Mouse (Mus musculus) mouse trophoblast stem cell (cell line): ENCODE results near the gene Trim8.

Experiments used
- in situ Hi-C, 2 experiments: fragments of 300-500 bp; cut with MseI, MboI; formaldehyde crosslinking; loops; 2 replicates in 1 of 2; 3 replicates in 1 of 2; pipeline ENCODE4 v1.15.1; 2025

The Trim8 gene

GRCm38 (mm10) chr19:46501401-46502068 lies at the start of gene Trim8:
Gene Trim8 (plus strand): TSS chr19:46501702.
- in situ Hi-C loops: no loop called here

- in situ Hi-C loops: no loop called here
Observed at GRCm38 (mm10) chr19:46452052-46452827, 49.3 kb upstream of the Trim8 start.

- in situ Hi-C loops: no loop called here
Observed at GRCm38 (mm10) chr19:46452916-46453315, 48.6 kb upstream of the Trim8 start.

GRCm38 (mm10) chr19:46454126-46454880 lies 47.2 kb upstream of the Trim8 start:
- in situ Hi-C loops: no loop called here

- in situ Hi-C loops: no loop called here
Observed at GRCm38 (mm10) chr19:46455032-46455431, 46.5 kb upstream of the Trim8 start.

- in situ Hi-C loops: no loop called here
Observed at GRCm38 (mm10) chr19:46455556-46455955, 45.9 kb upstream of the Trim8 start.

- in situ Hi-C loops: no loop called here
Observed at GRCm38 (mm10) chr19:46456018-46456735, 45.3 kb upstream of the Trim8 start.

GRCm38 (mm10) chr19:46457798-46458197 lies 43.7 kb upstream of the Trim8 start:
- in situ Hi-C loops: no loop called here

- in situ Hi-C loops: no loop called here
Observed at GRCm38 (mm10) chr19:46459256-46459655, 42.2 kb upstream of the Trim8 start.

GRCm38 (mm10) chr19:46459889-46460288 lies 41.6 kb upstream of the Trim8 start:
- in situ Hi-C loops: no loop called here

- in situ Hi-C loops: no loop called here
Observed at GRCm38 (mm10) chr19:46462574-46462973, 38.9 kb upstream of the Trim8 start.

GRCm38 (mm10) chr19:46463446-46463845 lies 38.1 kb upstream of the Trim8 start:
- in situ Hi-C loops: no loop called here

GRCm38 (mm10) chr19:46466160-46466559 lies 35.3 kb upstream of the Trim8 start:
- in situ Hi-C loops: no loop called here

- in situ Hi-C loops: no loop called here
Observed at GRCm38 (mm10) chr19:46467051-46467503, 34.4 kb upstream of the Trim8 start.

GRCm38 (mm10) chr19:46470364-46471240 lies 30.9 kb upstream of the Trim8 start:
- in situ Hi-C loops: no loop called here

- in situ Hi-C loops: no loop called here
Observed at GRCm38 (mm10) chr19:46471324-46472093, 30.0 kb upstream of the Trim8 start.

- in situ Hi-C loops: no loop called here
Observed at GRCm38 (mm10) chr19:46477432-46477845, 24.1 kb upstream of the Trim8 start.

- in situ Hi-C loops: no loop called here
Observed at GRCm38 (mm10) chr19:46478242-46478641, 23.3 kb upstream of the Trim8 start.

- in situ Hi-C loops: no loop called here
Observed at GRCm38 (mm10) chr19:46478826-46479225, 22.7 kb upstream of the Trim8 start.
